Mouse (Mus musculus): ENCODE results near the gene Gpr83.

DNA sequence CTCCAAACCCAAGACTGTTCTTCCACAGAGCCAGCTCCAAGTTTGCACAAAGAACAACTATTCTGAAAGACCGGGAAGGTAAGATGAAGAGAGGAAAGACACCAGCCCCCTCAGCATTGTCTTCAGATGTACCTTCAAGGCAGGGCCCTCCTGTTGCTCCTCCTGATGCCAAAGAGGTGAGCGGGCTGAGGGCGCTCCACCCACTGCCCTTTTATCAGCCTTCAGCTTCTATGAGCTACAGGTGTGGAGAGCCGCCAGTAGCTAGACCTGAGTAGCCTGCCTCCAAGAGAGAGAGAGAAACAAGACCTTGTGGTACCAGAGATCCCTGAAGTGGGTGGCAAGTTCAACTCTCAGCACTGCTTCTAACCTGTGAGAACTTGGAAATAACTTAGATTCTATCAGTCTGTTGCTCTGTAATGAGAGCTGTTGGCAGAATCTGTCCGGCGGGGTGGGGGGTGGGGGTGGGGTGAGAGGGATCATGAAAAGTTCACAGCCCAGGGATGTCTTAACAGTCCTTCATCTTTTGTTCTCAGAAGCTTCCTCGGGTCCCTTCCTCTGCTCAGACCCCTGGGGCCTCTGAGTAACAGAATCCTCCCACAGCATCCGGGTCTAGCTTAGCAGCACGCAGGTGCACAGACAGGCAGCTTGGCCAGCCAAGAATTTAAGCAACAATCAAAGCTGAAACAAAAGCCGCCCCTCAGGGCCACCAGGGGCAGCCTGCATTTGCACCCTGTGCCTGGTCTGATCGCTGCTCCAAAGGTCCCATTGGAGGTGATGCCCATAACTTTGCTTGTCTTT is 43.8 kb downstream of the Gpr83 start, which contains the start of gene Izumo1r:
- TF ChIP-seq CTCF (IDR thresholded peaks at IDR 0.05; ENCODE audit: extremely low read depth, insufficient read depth, insufficient read length, insufficient replicate concordance) (no peak), POLR2A (IDR thresholded peaks at IDR 0.05; ENCODE audit: low read depth, low read length) (no peak)

Measured in spleen, adult 2 months (tissue).